Mouse (Mus musculus) embryonic stem cell, embryonic (primary cell): ENCODE measurements around the gene Figla.

ENCODE experiments used
- CTCF ChIA-PET, 4 experiments: fragments of 300-600 bp in 2 of 4; fragments of 350-600 bp in 2 of 4; sonication (Branson Sonifier 250); formaldehyde crosslinking; loops; one replicate each; lab custom pipeline; 2022; ENCODE audit warnings: inconsistent platforms in 2 of 4; lab: Charles Lee
- POLR2A ChIA-PET, 4 experiments: fragments of 300-600 bp in 2 of 4; fragments of 350-600 bp in 2 of 4; sonication (Branson Sonifier 250); formaldehyde crosslinking; loops; one replicate each; lab custom pipeline; 2022; ENCODE audit warnings: antibody characterized with exemption in 4 of 4, inconsistent platforms in 1 of 4; lab: Charles Lee

Figla gene

GRCm38 (mm10) chr6:86016793-86017350 is 901 bp downstream of the Figla start:
- ChIA-PET CTCF (interaction anchor here in 3 of 4 experiments (0.7 to 1.3 kb wide), 6 partner anchors 12 to 531 kb away, joined by 3 to 6 read pairs (median 4); partner anchors contain the start of gene Pcyox1 (in 1 of the 3)), POLR2A (interaction anchor here in 2 of 4 experiments (0.6 to 2.2 kb wide), 10 partner anchors 12 to 429 kb away, joined by 3 to 9 read pairs (median 3); partner anchors contain the start of genes Add2 (in 1 of the 2), Dusp11 (in 1 of the 2) and Nat8f1 (in 1 of the 2))

GRCm38 (mm10) chr6:86019415-86020237 is 3.7 kb downstream of the Figla start:
- POLR2A ChIA-PET = interaction anchor here in 1 of 4 experiments (1.9 kb wide), 1 partner anchor 9 kb away, joined by 4 read pairs; the partner anchor contains the start of gene Add2
- CTCF ChIA-PET = interaction anchor here (0.7 to 2.0 kb wide), 7 partner anchors 9 to 345 kb away, joined by 3 to 20 read pairs (median 4); partner anchors contain the start of genes Fam136a (in 2 of the 4) and Dusp11 (in 1 of the 4)

- POLR2A ChIA-PET = interaction anchor here in 3 of 4 experiments (0.5 to 1.0 kb wide), 5 partner anchors 52 to 433 kb away, joined by 3 to 5 read pairs (median 4); partner anchors contain the start of gene C87436 (in 1 of the 3)
- CTCF ChIA-PET = interaction anchor here in 3 of 4 experiments (0.5 to 2.0 kb wide), 45 partner anchors 8 to 447 kb away, joined by 3 to 20 read pairs (median 4); partner anchors contain the start of genes Fam136a (in 2 of the 3), Dusp11 (in 1 of the 3), Nat8f1 (in 1 of the 3) and Snrpg (in 1 of the 3)
Measured at GRCm38 (mm10) chr6:86020948-86021347, 5.0 kb downstream of the Figla start.

GRCm38 (mm10) chr6:86026632-86027292 is 10.8 kb downstream of the Figla start:
- ChIA-PET CTCF (no interaction called here), POLR2A (interaction anchor here in 3 of 4 experiments (0.6 to 0.9 kb wide), 3 partner anchors 11 to 135 kb away, joined by 3 to 4 read pairs (median 3); no protein-coding TSS in a partner anchor)

GRCm38 (mm10) chr6:86028150-86028549 is 12.2 kb downstream of the Figla start:
- ChIA-PET CTCF (interaction anchor here in 3 of 4 experiments (0.9 to 1.4 kb wide), 6 partner anchors 10 to 129 kb away, joined by 3 to 8 read pairs (median 4); partner anchors contain the start of gene Nat8f1 (in 1 of the 3)), POLR2A (interaction anchor here in 2 of 4 experiments (1.0 to 1.3 kb wide), 5 partner anchors 9 to 295 kb away, joined by 3 to 4 read pairs (median 3); no protein-coding TSS in a partner anchor)

GRCm38 (mm10) chr6:86028601-86029322 is 12.8 kb downstream of the Figla start, which contains the start of gene Add2:
Add2 (plus strand) TSS chr6:86028681.
- CTCF ChIA-PET = interaction anchor here (0.8 to 1.9 kb wide), 14 partner anchors 8 to 129 kb away, joined by 3 to 10 read pairs (median 4); partner anchors contain the start of gene Nat8f1 (in 1 of the 4)
- POLR2A ChIA-PET = interaction anchor here in 3 of 4 experiments (0.5 to 1.3 kb wide), 6 partner anchors 8 to 455 kb away, joined by 3 to 4 read pairs (median 3); no protein-coding TSS in a partner anchor

- POLR2A ChIA-PET = interaction anchor here in 2 of 4 experiments (1.0 to 1.3 kb wide), 4 partner anchors 11 to 293 kb away, joined by 3 to 4 read pairs (median 4); no protein-coding TSS in a partner anchor
- CTCF ChIA-PET = interaction anchor here (0.8 to 1.9 kb wide), 14 partner anchors 8 to 128 kb away, joined by 3 to 10 read pairs (median 4); partner anchors contain the start of gene Nat8f1 (in 1 of the 4)
Measured at GRCm38 (mm10) chr6:86029323-86029713, 13.3 kb downstream of the Figla start.

GRCm38 (mm10) chr6:86031527-86031926 is 15.6 kb downstream of the Figla start:
- CTCF ChIA-PET = interaction anchor here in 2 of 4 experiments (0.6 to 1.0 kb wide), 2 partner anchors 27 to 1443 kb away, joined by 3 to 7 read pairs; no protein-coding TSS in a partner anchor
- POLR2A ChIA-PET = interaction anchor here in 1 of 4 experiments (1.2 kb wide), 1 partner anchor 291 kb away, joined by 3 read pairs; no protein-coding TSS in a partner anchor

- POLR2A ChIA-PET = interaction anchor here in 1 of 4 experiments (0.6 kb wide), 1 partner anchor 927 kb away, joined by 3 read pairs; no protein-coding TSS in a partner anchor
- CTCF ChIA-PET = no interaction called here
Measured at GRCm38 (mm10) chr6:86033635-86034034, 17.7 kb downstream of the Figla start.

- ChIA-PET POLR2A (no interaction called here), CTCF (interaction anchor here in 2 of 4 experiments (0.7 to 1.0 kb wide), 2 partner anchors 9 to 10 kb away, joined by 3 to 4 read pairs; partner anchors contain the start of gene Add2 (in 1 of the 2))
Measured at GRCm38 (mm10) chr6:86038901-86039300, 22.9 kb downstream of the Figla start.

GRCm38 (mm10) chr6:86040140-86040539 is 24.2 kb downstream of the Figla start:
- ChIA-PET POLR2A (no interaction called here), CTCF (interaction anchor here in 1 of 4 experiments (0.6 kb wide), 1 partner anchor 102 kb away, joined by 4 read pairs; no protein-coding TSS in a partner anchor)

- CTCF ChIA-PET = interaction anchor here in 2 of 4 experiments (0.6 to 0.7 kb wide), 3 partner anchors 588 to 1143 kb away, joined by 3 to 14 read pairs (median 3); no protein-coding TSS in a partner anchor
- POLR2A ChIA-PET = interaction anchor here in 2 of 4 experiments (0.6 to 1.2 kb wide), 4 partner anchors 19 to 319 kb away, joined by 3 to 4 read pairs (median 3); no protein-coding TSS in a partner anchor
Measured at GRCm38 (mm10) chr6:86047510-86047909, 31.5 kb downstream of the Figla start.

GRCm38 (mm10) chr6:86048509-86048908 is 32.5 kb downstream of the Figla start:
- POLR2A ChIA-PET = no interaction called here

GRCm38 (mm10) chr6:86050586-86051268 is 34.8 kb downstream of the Figla start:
- ChIA-PET POLR2A (no interaction called here), CTCF (interaction anchor here in 3 of 4 experiments (0.5 to 0.7 kb wide), 4 partner anchors 30 to 814 kb away, joined by 3 to 9 read pairs (median 4); no protein-coding TSS in a partner anchor)

More at GRCm38 (mm10) chr6:86048509-86048908, 32.5 kb downstream of the Figla start:
- CTCF ChIA-PET = no interaction called here

GRCm38 (mm10) chr6:86052032-86052459 is 36.1 kb downstream of the Figla start:
- ChIA-PET CTCF (no interaction called here), POLR2A (interaction anchor here in 2 of 4 experiments (0.5 to 0.6 kb wide), 3 partner anchors 9 to 271 kb away, joined by 3 to 5 read pairs (median 3); no protein-coding TSS in a partner anchor)

- POLR2A ChIA-PET = no interaction called here
- CTCF ChIA-PET = no interaction called here
Measured at GRCm38 (mm10) chr6:86052556-86052955, 36.6 kb downstream of the Figla start.
